Mouse (Mus musculus): ENCODE data around the gene Bax.

DNA sequence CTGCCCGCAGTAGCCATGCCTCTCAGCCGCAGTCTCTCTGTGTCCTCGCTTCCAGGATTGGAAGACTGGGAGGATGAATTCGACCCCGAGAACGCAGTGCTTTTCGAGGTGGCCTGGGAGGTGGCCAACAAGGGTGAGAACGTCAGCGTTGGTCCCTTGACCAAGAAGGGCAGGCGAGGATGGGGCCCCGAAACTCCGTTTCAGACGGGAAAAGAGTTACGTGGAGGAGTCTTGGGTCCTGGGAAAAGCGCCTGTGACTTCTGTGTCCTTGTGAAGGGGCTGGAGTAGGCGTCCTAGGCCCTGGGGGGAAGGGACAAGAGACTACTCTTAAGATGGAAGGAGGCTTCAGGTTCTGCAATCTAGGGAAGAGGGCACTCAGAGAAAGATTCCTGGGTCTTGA is 31.7 kb downstream of the Bax start:
- no peak for TF ChIP-seq REST (IDR thresholded peaks at IDR 0.05; ENCODE audit: insufficient read depth, insufficient read length)
- no peak for TF ChIP-seq POLR2A (IDR thresholded peaks at IDR 0.05; ENCODE audit: insufficient read length, low read depth)
- TF ChIP-seq USF1 (IDR thresholded peaks at IDR 0.05; ENCODE audit: low read depth): no peak
- TF ChIP-seq MYOG (IDR thresholded peaks at IDR 0.05; ENCODE audit: control insufficient read depth in 1 of 3, insufficient read depth in 1 of 3, insufficient read length in 2 of 3, low read depth in 2 of 3): no peak
- TF ChIP-seq TCF12 (IDR thresholded peaks at IDR 0.05; ENCODE audit: insufficient read depth, poor library complexity, severe bottlenecking): no peak
- TF ChIP-seq E2F4 (IDR thresholded peaks at IDR 0.05; ENCODE audit: insufficient read depth): no peak
- no peak for TF ChIP-seq MAX (IDR thresholded peaks at IDR 0.05; ENCODE audit: low read depth)
- no peak for TF ChIP-seq TCF3 (IDR thresholded peaks at IDR 0.05; ENCODE audit: insufficient read length, low read depth)
